Mouse (Mus musculus): ENCODE data around the gene Aldh1b1. TPM values are rescaled to one million over a fixed set of nuclear protein-coding genes. Genes with fewer than 3 reads are reported as not detected.
A peak's percentile ranks its signal among the peaks of the same experiment; 100 is the strongest.

Gene Aldh1b1
- polyA plus RNA-seq, 1 experiment, result 0.79 TPM

DNA sequence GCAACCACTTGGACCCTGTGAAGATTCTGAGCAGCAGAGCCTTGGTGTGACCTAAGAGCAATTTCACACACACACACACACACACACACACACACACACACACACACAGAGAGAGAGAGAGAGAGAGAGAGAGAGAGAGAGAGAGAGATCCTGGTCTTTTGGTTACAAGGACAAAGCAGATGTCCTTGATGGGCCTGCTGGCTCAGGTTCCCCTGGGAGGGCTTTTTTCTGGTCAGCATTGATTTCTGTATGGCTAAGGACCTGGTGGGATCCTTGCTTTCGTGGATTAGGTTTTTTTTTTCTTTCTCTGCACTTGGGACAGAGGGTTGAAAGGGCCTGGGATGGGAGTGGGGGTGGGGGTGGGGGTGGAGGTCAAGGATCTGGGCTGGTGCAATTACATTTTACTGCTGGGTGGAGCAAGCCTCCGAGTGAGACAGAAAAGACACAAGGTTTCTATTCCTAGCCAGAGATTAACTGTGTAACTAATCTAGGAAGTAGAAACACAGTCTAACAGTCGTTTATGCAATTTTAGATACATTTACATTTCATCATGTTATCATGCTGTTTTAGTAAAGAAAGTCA, 1.2 kb downstream of the Aldh1b1 start:
- Histone ChIP-seq H3K4me1 (ENCODE audit: control insufficient read depth, insufficient read depth, insufficient read length, low read length) (peaks cover 3% of the 10 kb centered on the region; the same call in 1 of the 2 replicates), H3K27ac (replicated peaks; ENCODE audit: low read depth, low read length) (no peak overlapping the region), H3K4me3 (ENCODE audit: insufficient read depth, low read depth, low read length) (no peak overlapping the region)

- Histone ChIP-seq H3K4me3 (ENCODE audit: insufficient read depth, low read depth, low read length) (no peak overlapping the region), H3K4me1 (ENCODE audit: control insufficient read depth, insufficient read depth, insufficient read length, low read length) (peaks cover 3% of the 10 kb centered on the region; the same call in 1 of the 2 replicates), H3K27ac (replicated peaks; ENCODE audit: low read depth, low read length) (no peak overlapping the region)
Measured at GRCm38 (mm10) chr4:45802900-45803299, 4.1 kb downstream of the Aldh1b1 start.

- Histone ChIP-seq H3K4me1 (ENCODE audit: control insufficient read depth, insufficient read depth, insufficient read length, low read length) (no peaks in the 10 kb centered on the region), H3K27ac (replicated peaks; ENCODE audit: low read depth, low read length) (no peak overlapping the region), H3K4me3 (ENCODE audit: insufficient read depth, low read depth, low read length) (no peak overlapping the region)
Measured at GRCm38 (mm10) chr4:45808034-45808433, 9.2 kb downstream of the Aldh1b1 start.

GRCm38 (mm10) chr4:45811250-45811649, 12.4 kb downstream of the Aldh1b1 start:
- no peaks in the 10 kb centered on the region for H3K4me1 ChIP-seq (ENCODE audit: control insufficient read depth, insufficient read depth, insufficient read length, low read length)
- H3K4me3 ChIP-seq (ENCODE audit: insufficient read depth, low read depth, low read length), result no peak overlapping the region
- H3K27ac ChIP-seq (replicated peaks; ENCODE audit: low read depth, low read length), result no peak overlapping the region

GRCm38 (mm10) chr4:45815542-45815941, 16.7 kb downstream of the Aldh1b1 start:
- Histone ChIP-seq H3K4me1 (ENCODE audit: control insufficient read depth, insufficient read depth, insufficient read length, low read length) (no peaks in the 10 kb centered on the region; the same call in 1 of the 2 replicates), H3K27ac (replicated peaks; ENCODE audit: low read depth, low read length) (no peak overlapping the region), H3K4me3 (ENCODE audit: insufficient read depth, low read depth, low read length) (no peak overlapping the region)

DNA sequence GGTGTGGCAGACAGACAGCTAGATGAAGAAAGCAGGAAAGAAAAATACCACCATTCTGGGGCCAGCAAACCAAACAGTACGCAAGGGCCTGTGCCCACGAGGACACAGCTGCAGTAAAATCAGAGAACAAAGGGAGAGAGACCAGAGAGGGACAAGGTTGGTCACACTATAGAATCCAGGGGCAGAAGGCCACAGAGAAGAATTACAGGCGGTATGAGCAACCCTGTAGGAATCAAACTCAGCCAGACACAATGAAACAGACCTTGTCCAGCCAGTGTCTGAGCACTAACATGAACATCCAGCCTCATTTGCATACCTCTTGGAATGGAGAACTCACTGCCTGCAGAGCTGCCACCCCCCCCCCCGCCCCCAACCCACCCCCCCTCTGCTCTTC, 20.0 kb downstream of the Aldh1b1 start:
- Histone ChIP-seq H3K27ac (replicated peaks; ENCODE audit: low read depth, low read length) (no peak overlapping the region), H3K4me3 (ENCODE audit: insufficient read depth, low read depth, low read length) (no peak overlapping the region), H3K4me1 (ENCODE audit: control insufficient read depth, insufficient read depth, insufficient read length, low read length) (no peaks in the 10 kb centered on the region; the same call in 1 of the 2 replicates)

GRCm38 (mm10) chr4:45819208-45819931, 20.5 kb downstream of the Aldh1b1 start:
- no peak overlapping the region for H3K27ac ChIP-seq (replicated peaks; ENCODE audit: low read depth, low read length)
- no peaks in the 10 kb centered on the region; the same call in 1 of the 2 replicates for H3K4me1 ChIP-seq (ENCODE audit: control insufficient read depth, insufficient read depth, insufficient read length, low read length)
- peak overlapping the region; percentile 19 for H3K4me3 ChIP-seq (ENCODE audit: insufficient read depth, low read depth, low read length)

DNA sequence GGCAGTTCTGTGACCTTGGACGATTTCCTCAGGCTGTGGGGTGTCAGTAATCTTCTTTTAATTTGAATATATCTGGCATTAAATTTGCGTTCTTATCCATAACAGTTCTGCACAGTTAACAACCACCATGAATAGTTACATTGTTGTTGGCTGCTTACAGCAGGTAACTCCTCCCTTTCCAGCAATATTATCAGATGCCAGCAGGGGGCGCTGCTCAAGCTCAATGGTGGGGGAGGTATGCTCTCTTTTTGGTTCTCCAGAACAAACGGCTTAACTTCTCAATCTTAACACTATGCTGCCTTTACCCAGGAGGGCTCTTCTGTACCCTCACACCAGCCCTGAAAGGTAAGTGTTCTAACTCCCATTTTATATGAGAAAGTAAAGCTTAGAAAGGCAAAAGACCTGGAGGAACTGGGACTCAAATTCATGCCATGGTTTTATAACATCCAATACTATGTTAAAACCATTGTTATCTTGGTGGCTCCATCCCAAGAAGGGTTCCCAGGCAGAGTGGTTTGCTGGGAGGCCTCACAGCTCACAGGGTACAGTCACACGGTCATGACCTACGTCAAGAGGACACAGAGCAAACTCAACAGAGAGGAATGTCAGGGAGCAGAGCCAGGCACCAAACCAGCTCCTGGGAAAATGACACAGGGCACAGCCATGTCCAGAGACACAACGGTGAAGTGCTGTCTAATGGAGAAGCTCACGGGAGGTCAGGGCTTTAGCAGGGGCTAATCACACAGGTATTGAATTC, 21.4 kb downstream of the Aldh1b1 start:
- H3K27ac ChIP-seq (replicated peaks; ENCODE audit: low read depth, low read length), result no peak overlapping the region
- no peak overlapping the region for H3K4me3 ChIP-seq (ENCODE audit: insufficient read depth, low read depth, low read length)
- H3K4me1 ChIP-seq (ENCODE audit: control insufficient read depth, insufficient read depth, insufficient read length, low read length), result no peaks in the 10 kb centered on the region; the same call in 1 of the 2 replicates

- no peak overlapping the region for H3K4me3 ChIP-seq (ENCODE audit: insufficient read depth, low read depth, low read length)
- H3K4me1 ChIP-seq (ENCODE audit: control insufficient read depth, insufficient read depth, insufficient read length, low read length), result no peaks in the 10 kb centered on the region; the same call in 1 of the 2 replicates
- no peak overlapping the region for H3K27ac ChIP-seq (replicated peaks; ENCODE audit: low read depth, low read length)
Measured at GRCm38 (mm10) chr4:45821995-45822394, 23.2 kb downstream of the Aldh1b1 start.

DNA sequence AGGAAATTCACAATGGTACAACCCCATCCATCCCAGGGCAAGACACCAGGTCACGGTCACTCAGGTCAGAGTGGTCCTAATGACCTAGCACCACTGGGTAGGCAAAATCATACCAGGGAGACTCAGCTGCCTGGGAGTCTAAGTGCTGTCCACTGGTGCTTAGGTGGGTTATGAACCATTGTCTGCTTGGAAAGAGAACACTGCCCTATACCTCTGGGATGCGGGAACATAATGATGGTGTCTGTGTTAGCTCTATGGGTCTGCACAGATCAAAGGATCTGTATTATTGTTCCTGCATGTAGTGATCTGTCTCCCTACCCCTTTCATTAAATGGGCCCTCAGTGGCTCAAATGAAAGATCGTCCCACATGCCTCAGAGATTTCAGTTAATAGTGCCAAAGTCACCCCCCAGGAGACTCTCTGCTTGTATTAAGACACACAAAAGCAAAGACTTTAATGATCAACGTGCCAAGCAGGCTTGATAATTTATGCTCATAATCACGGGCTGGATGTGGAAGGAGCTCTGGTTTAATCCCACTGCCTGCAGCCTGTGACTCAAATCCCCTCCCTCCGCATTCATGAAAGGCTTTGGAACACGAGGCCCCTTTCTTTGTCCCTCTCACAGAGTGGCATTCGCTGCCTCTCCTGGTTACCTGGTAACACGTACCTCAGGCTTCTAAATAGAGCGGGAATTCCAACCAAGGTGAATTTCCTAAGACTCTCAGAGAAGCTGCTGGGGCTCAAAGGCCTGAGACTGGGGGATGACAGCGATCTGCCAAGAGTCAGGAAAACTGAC, 24.2 kb downstream of the Aldh1b1 start:
- H3K4me3 ChIP-seq (ENCODE audit: insufficient read depth, low read depth, low read length), result no peak overlapping the region
- no peaks in the 10 kb centered on the region; the same call in 1 of the 2 replicates for H3K4me1 ChIP-seq (ENCODE audit: control insufficient read depth, insufficient read depth, insufficient read length, low read length)
- H3K27ac ChIP-seq (replicated peaks; ENCODE audit: low read depth, low read length), result no peak overlapping the region

DNA sequence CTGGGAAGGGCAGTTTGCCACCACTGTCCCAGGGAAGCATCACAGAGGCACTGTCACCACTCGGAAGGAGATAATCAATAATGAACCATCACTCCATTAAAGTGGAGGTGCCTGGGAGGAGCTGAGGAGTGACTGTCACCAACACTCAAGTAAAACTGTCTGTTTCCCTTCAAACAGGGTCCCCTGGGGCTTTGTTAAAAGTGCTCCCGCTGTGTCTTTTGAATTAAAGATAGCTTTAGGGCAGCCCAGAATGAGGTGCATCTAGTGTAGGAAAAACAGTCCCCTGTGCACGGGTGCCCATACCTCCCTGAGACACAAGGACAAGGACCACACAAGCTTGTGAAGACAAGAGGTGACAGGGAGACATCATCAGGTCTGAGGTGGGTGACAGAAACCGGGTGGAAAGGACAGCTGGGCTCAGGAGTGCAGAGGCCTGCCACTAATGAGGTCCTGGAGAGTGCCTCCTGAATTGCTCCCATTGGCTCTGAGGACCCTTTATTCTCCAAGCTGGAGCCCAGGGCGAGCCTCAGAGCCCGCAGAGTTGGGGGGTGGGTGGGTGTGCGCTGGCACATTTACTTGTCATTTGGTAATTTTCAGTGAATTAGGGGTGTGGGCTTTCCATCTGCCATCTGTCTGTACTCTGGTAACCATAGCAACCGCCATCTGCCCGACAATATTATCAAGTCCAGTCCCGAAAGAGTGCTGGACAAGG, 25.4 kb downstream of the Aldh1b1 start:
- no peak overlapping the region for H3K4me3 ChIP-seq (ENCODE audit: insufficient read depth, low read depth, low read length)
- H3K27ac ChIP-seq (replicated peaks; ENCODE audit: low read depth, low read length), result no peak overlapping the region
- H3K4me1 ChIP-seq (ENCODE audit: control insufficient read depth, insufficient read depth, insufficient read length, low read length), result no peaks in the 10 kb centered on the region; the same call in 1 of the 2 replicates

GRCm38 (mm10) chr4:45824761-45825556, 26.1 kb downstream of the Aldh1b1 start:
- H3K27ac ChIP-seq (replicated peaks; ENCODE audit: low read depth, low read length), result no peak overlapping the region

DNA sequence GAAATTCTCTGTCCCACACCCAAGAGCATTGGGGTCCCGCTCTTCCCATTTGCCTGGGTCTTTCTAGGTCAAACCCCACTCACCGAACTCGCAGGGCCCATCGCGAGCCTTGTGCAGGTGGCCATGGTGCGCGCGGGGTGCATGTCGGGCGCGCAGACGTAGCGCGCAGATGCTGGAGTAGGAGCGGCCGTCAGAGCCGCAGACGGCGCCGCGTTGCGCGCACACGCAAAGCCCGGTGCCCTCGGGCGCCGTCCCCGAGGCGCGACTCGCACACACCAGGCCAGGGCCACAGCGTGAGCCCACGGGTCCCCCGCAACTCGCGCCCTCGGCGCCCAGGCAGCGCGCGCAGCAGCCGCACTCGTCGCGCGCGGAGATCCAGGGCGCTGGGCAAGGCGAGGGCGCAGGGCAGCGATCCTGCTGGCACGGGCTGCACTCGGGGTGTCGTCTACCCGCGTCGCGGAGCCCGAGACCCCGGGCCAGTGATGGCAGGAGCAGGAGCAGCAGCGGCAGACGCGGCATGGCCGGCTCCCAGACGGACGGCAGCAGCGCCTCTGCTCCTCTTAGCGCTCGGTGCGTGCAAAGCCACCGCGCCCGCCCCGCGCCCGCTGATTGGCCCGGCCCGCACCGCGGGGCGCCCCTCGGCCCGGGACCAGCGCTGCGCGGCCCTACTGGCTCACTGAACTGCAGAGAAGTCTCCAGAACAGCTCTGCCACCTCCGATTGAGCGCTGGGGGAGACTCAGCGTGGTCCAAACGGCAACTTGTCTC, 27.6 kb downstream of the Aldh1b1 start, which contains the start of gene Igfbpl1:
Igfbpl1 (minus strand) TSS at position 649 of the 766 bp plus-strand sequence.
- no peaks in the 10 kb centered on the region for H3K4me1 ChIP-seq (ENCODE audit: control insufficient read depth, insufficient read depth, insufficient read length, low read length)
- no peak within 1 kb of the TSS for H3K27ac ChIP-seq (replicated peaks; ENCODE audit: low read depth, low read length)
- no peak within 1 kb of the TSS for H3K4me3 ChIP-seq (ENCODE audit: insufficient read depth, low read depth, low read length)

More at GRCm38 (mm10) chr4:45824761-45825556, 26.1 kb downstream of the Aldh1b1 start:
- Histone ChIP-seq H3K4me1 (ENCODE audit: control insufficient read depth, insufficient read depth, insufficient read length, low read length) (no peaks in the 10 kb centered on the region), H3K4me3 (ENCODE audit: insufficient read depth, low read depth, low read length) (no peak overlapping the region)

Data from brown adipose tissue, adult 24 weeks (tissue).